Mouse (Mus musculus) mouse trophoblast stem cell (cell line): ENCODE measurements around the gene Fgf2.

Experiments
- in situ Hi-C, 2 experiments: fragments of 300-500 bp; cut with MseI, MboI; formaldehyde crosslinking; loops; 2 replicates in 1 of 2; 3 replicates in 1 of 2; pipeline ENCODE4 v1.15.1; 2025

Gene Fgf2

DNA sequence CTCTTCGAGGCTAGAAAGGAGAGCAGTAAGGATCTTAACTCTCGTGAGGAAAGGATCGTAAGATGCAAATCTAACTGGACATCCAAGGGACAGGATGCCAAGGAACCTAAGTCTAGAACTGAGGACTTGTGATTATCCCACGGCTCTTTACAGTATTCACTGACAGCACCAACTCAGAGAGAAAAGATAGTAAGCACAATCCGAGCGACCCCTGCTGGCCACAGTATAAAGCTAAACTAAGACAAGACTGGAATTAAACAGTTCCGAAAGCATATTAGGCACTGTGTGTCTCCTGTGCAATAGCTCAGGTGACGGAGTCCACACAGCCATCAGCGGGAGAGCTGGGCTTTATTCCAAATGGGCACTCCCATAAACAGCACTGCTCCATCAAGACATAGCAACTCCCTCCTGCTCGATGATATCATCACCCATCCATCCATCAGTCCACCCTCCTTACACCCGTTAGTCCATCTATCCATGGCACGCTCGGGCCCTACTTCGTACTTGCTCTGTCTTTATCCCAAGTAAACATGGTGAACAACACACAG, 66.3 kb downstream of the Fgf2 start:
- in situ Hi-C loops, result loop anchor here (5.0 kb wide), 1 partner anchor 72 kb away; no protein-coding TSS in a partner anchor

DNA sequence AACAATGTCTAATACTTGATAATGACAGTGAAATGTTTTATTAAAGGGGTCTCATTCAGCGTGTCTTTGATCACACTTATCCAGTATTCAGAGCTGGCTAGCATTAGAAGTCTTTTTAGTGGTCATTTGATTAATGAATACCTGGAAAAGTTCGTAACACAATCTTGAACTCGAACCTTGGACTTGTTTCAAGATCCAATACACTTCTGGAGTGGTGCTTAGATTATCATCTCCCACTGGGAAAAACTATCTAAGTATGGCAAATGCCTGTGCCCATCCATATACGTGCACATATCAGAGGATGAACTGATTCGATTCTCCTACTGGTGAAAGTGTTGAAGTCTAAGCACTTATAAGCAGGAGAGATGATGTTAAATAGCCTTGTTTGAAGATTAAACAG, 70.2 kb downstream of the Fgf2 start:
- in situ Hi-C loops, result no loop called here

DNA sequence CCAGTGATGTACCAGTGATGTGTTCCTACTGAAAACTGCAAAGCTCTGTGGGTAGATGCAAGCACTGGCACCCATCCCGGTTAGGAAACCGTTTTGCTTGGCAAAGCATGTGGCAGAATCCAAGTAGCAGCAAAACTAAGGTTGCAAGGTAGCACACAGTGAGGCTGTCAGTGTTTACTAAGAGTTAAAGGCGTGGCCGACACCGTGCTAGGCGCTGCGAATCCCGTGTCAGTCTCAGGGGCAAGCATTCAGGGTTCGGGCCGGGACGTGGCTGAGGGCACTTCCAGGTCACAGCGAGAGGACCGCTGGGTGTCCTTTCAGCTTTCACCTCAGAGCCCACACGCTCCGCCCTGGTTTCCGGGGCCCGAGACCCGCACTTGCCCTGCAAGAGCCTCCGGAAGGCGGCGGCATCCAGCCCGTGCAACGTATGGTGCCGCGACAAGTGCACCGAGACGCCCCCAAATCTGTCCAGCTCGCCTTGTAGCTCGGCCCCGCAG, 70.9 kb downstream of the Fgf2 start:
- in situ Hi-C loops, result no loop called here

DNA sequence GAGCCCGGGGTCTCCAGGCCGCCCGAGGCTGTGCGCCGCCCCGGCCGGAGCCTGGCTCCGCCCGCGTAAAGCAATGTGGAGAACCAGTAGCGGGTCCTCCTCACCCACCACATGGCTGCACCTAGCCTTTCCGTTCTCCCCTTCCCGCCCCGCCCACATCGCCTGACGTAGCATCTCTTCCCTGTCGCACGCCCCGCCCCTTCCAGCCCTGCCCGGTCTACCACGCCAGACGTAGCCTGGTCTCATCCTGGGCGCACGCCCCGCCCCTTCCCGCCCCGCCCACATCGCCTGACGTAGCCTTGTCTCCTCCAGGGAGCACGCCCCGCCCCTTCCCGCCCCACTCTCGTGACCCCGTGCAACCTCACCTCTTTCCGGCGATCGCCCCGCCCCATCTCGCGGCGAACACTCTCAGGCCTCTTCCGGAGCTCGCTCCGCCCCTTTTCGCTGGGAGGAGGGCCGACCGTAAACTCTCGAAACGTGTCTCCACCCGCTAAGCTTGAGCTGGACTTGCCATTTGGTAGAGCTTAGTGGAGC, 71.4 kb downstream of the Fgf2 start, which contains the start of gene Spata5:
Gene Spata5 (plus strand): TSS at position 439 of the 534 bp plus-strand sequence.
- in situ Hi-C loops, result no loop called here

DNA sequence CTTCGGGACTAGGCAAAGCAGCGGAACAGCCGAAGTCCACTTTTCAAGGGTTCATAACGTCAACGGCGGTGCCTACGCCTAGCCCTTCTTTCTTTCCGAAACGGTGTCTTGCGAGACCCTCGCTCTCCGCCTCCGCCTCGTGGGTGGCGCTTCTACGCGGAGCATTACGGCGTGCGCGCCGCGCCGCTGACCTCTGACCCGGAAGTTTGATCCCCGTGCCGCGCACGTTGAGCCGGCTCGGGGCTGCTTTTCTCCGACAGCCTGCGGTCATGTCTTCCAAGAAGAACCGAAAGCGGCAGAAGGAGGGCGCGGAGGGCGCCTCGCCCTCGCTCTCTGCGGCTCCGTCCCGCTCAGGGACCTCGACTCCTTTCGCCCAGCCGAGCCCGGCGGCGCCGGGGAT, 71.9 kb downstream of the Fgf2 start, which contains the start of gene Nudt6:
Gene Nudt6 (minus strand): TSS at position 140 of the 400 bp plus-strand sequence.
- in situ Hi-C loops, result no loop called here

DNA sequence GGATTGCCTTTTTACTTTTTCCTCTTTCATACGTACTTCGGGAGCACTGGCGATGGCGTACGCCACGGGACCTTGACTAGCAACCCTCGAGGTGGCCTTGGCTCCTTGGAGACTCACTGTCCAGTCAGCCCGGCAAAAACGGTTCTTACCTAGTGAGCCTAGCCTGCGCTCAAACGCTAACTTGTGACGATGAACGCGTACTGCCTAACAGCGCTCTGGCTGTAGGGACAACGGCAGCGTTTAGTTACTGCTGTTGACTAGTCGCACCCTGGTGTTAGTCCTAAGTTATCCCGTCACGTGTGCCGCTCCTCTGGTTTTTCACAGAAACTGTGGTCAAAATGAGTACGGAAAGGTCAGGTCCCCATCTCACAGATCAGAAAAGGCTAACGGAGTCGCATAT, 72.5 kb downstream of the Fgf2 start:
- in situ Hi-C loops, result no loop called here

DNA sequence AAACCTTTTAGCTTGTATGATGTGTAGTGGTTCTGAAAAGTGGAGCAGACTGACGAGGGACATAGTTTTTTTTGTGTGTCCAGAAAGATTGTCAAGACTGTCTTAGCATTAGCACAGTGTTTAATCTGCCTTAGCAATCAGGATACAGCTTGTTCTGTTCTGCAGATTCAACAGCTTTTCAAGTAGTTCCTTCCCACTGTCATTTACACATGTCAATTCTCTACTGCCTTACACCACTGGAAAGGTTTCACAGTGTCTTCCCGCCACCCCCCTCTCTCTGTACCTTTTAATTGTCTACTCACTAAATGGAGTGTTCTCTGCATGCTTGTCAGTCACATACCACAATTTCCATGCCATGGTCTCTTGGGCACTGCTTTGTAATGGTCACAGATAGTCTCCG, 73.0 kb downstream of the Fgf2 start:
- in situ Hi-C loops, result no loop called here

DNA sequence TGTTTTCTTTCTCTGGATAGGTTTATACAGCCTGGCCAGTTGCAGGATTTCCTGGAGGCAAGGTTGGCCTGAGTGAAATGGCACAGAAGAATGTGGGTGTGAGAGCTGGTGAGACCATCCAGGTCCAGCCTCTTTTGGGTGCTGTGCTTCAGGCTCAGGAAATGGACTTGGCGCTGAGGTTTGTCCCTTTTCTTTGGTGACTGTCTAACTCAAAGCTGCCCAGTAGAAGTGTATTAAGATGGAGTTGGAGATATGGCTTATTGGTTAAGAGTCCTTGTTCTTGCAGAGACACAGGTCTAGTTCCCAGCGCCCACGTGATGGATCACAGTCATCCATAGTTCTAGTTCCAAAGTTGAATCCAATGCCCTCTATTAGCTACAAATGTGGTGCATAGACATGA, 77.9 kb downstream of the Fgf2 start:
- in situ Hi-C loops, result no loop called here

DNA sequence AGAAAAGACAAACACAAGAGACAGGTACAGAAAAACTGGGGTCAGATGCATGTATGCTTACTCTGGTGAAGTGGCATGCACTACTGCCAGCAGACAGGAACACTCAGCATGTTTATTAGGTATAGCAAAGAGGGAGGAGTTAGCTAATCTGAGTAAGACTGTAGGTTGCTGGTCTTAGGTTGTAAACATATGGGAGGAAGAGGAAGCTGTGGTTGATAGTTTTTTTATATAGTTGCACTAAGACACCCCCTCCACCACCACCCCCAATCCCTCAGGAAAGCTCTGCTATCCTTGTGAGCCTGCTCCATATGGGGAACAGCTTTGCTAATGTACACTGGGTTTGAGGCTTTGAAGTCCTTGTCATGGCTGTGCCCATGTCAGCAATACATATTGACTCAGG, 82.2 kb downstream of the Fgf2 start:
- in situ Hi-C loops, result no loop called here

DNA sequence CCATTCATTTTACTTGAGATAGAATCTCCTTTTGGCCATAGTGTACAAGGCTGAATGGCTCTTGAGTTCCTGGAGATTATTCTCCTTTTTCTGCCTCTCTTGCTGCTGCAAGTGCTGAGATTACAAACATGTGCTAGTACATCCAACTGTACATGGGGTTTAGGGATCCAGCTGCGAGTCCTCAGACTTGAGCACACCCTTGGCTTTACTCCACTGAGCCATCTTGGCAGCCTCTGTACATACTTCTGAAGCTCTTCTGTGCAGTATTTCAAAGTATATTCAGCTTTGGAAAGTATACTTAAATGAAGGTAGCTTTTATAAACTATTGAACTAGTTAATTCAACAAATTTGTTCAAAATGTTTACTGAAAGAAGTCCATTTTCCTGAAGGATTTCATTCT, 91.6 kb downstream of the Fgf2 start:
- in situ Hi-C loops, result no loop called here

DNA sequence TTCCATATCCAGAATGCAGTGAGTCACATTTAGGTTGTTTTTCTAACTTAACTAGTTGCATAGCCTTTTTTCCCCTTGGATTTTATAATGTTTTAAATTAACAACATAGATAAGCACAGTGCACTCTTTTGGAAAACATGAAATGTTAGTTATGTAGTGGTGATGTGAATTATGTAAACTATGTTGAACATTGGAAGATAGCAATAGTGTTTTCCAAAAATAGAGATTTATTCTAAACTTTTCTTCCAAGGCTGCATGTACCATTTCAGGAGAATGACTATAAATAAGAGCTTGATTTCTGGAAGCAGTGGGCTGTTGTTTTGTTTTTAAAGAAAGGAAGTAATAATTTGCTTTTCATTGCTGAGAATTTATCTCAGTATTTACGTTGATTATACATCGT, 95.3 kb downstream of the Fgf2 start:
- in situ Hi-C loops, result no loop called here

DNA sequence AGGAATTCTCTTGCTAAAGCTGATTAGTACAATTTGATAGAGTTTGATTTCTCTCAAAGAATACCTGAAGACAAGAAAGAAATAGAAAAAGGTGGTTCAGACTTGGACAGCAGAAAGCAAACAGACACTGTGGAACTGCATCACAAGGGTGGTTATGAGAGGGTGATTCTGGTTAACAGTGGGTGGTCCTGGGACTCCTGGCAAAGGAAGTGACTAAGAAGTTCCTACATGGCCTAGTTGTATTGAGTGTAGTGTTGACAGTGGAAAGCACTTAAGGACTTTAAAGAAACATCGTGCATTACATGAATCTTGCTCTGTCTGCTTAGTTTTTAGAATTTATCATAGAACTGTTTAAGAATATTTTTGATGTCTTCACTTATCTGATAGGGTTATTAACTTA, 107.8 kb downstream of the Fgf2 start:
- in situ Hi-C loops, result no loop called here
